Mouse (Mus musculus) stomach, embryonic 16.5 days (tissue): ENCODE results near the gene Shox2. TPM values are rescaled to one million over a fixed set of nuclear protein-coding genes. Genes with fewer than 3 reads are reported as not detected.
A peak's percentile ranks its signal among the peaks of the same experiment; 100 is the strongest.

ENCODE experiments used
- ATAC-seq: fragments of 200-750 bp; cut with Nextera tagmentation; 2 replicates; pipeline ENCODE4 v1.8.0; 2017; ENCODE audit warnings: moderate number of reproducible peaks, moderate TSS enrichment; ENCODE audit not compliant: insufficient read depth, low FRiP score
- H3K27ac ChIP-seq: fragments of 300-500 bp; sonication (generic); 2 replicates; pipeline ENCODE4 v1.5.1; 2014; ENCODE audit warnings: low read length
- H3K27me3 ChIP-seq: fragments of 300-500 bp; sonication (generic); 2 replicates; pipeline ENCODE4 v1.6.1; 2014; ENCODE audit warnings: low read length, control low read depth, mixed read lengths; ENCODE audit not compliant: control insufficient read depth, insufficient read depth
- H3K36me3 ChIP-seq: fragments of 300-500 bp; sonication (generic); 2 replicates; pipeline ENCODE4 v1.6.1; 2014; ENCODE audit warnings: low read length; ENCODE audit not compliant: control insufficient read depth, insufficient read depth
- H3K4me1 ChIP-seq: fragments of 300-500 bp; sonication (generic); 2 replicates; pipeline ENCODE4 v1.6.1; 2014; ENCODE audit warnings: low read length, control low read depth, mixed read lengths; ENCODE audit not compliant: control insufficient read depth, insufficient read depth
- H3K4me2 ChIP-seq: fragments of 300-500 bp; sonication (generic); 2 replicates; pipeline ENCODE4 v1.6.1; 2014; ENCODE audit warnings: low read depth, low read length, mixed read lengths
- H3K4me3 ChIP-seq: fragments of 300-500 bp; sonication (generic); replicated peaks from 2 replicates; pipeline ENCODE4 v1.5.1; 2014; ENCODE audit warnings: mild to moderate bottlenecking, low read length
- H3K9ac ChIP-seq: fragments of 300-500 bp; sonication (generic); 2 replicates; pipeline ENCODE4 v1.6.1; 2014; ENCODE audit warnings: low read length
- H3K9me3 ChIP-seq: fragments of 300-500 bp; sonication (generic); replicated peaks from 2 replicates; pipeline ENCODE4 v1.6.1; 2016; ENCODE audit warnings: low read length, control low read depth; ENCODE audit not compliant: control insufficient read depth
- WGBS: fragments of 180-500 bp; shearing (Covaris S2); extraction: QIAGEN DNeasy Blood & Tissue Kit; methylation state at CpG from one replicate; pipeline ENCODE4 v1.1.7; 2014; 5-methylcytosine and 5-hydroxymethylcytosine counted together
- polyA plus RNA-seq: library from polyadenylated mRNA; unstranded; fragments of >200 nt; fragmentation: Nextera tagmentation; extraction: Ambion mirVana; gene quantifications from 2 replicates; pipeline ENCODE4 v1.2.1, GENCODE M21; 2015

Gene Shox2
- 0.20 and 1.2 TPM in 2 replicates for polyA plus RNA-seq

- Histone ChIP-seq H3K9me3 (no peaks in the 10 kb centered on the region), H3K27me3 (peaks cover 60% of the 10 kb centered on the region), H3K4me2 (peak within 1 kb of the TSS; percentile 78), H3K27ac (no peak within 1 kb of the TSS), H3K4me1 (peaks cover 16% of the 10 kb centered on the region), H3K9ac (peak within 1 kb of the TSS; percentile 52; the same call in 1 of the 2 replicates), H3K36me3 (no peaks in the 10 kb centered on the region), H3K4me3 (peak within 1 kb of the TSS; percentile 55)
- no peak for ATAC-seq
- under 1% methylated on average over 15 of the region's 15 CpGs for WGBS
Measured at GRCm38 (mm10) chr3:66981706-66982105, at the start of gene Shox2. Gene Shox2 (minus strand): TSS chr3:66981771.

DNA sequence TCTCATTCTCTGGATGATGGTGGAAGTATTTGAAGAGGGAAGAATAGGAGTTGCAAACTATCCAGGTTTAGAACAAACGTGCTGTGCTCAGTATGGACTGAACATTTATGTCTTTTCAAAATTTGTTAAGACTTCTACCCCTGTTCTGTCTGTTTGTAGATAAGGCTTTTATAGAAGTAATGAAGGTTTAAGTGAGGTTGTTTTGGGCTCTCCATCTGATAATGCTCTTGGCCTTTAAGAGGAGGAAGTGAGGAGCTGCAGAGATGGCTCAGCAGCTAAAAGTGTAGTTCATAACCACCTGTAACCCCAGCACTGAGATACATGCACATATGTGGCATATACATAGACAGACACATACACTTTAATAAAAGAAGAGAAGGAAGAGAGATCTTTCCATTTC, 15.2 kb upstream of the Shox2 start:
- 90% methylated on average over 1 of the region's 1 CpGs for WGBS
- peaks cover 11% of the 10 kb centered on the region; the same call in 1 of the 2 replicates for H3K36me3 ChIP-seq
- H3K27me3 ChIP-seq = no peaks in the 10 kb centered on the region
- H3K9ac ChIP-seq = no peak overlapping the region
- no peak overlapping the region for H3K27ac ChIP-seq
- no peak for ATAC-seq
- no peak overlapping the region for H3K4me2 ChIP-seq
- no peak overlapping the region for H3K4me3 ChIP-seq
- H3K4me1 ChIP-seq = no peaks in the 10 kb centered on the region
- H3K9me3 ChIP-seq = no peaks in the 10 kb centered on the region

- H3K36me3 ChIP-seq = no peaks in the 10 kb centered on the region
- peak overlapping the region; percentile 53; the same call in 1 of the 2 replicates for H3K27ac ChIP-seq
- peaks cover 6% of the 10 kb centered on the region; the same call in 1 of the 2 replicates for H3K4me1 ChIP-seq
- peak overlapping the region; percentile 67 for H3K4me2 ChIP-seq
- H3K27me3 ChIP-seq = peaks cover 19% of the 10 kb centered on the region
- peak overlapping the region; percentile 94 for H3K9ac ChIP-seq
- H3K9me3 ChIP-seq = no peaks in the 10 kb centered on the region
- no peak for ATAC-seq
- peak overlapping the region; percentile 73 for H3K4me3 ChIP-seq
- 0% methylated on average over 1 of the region's 1 CpGs for WGBS
Measured at GRCm38 (mm10) chr3:66986287-66986560, 4.7 kb upstream of the Shox2 start.

DNA sequence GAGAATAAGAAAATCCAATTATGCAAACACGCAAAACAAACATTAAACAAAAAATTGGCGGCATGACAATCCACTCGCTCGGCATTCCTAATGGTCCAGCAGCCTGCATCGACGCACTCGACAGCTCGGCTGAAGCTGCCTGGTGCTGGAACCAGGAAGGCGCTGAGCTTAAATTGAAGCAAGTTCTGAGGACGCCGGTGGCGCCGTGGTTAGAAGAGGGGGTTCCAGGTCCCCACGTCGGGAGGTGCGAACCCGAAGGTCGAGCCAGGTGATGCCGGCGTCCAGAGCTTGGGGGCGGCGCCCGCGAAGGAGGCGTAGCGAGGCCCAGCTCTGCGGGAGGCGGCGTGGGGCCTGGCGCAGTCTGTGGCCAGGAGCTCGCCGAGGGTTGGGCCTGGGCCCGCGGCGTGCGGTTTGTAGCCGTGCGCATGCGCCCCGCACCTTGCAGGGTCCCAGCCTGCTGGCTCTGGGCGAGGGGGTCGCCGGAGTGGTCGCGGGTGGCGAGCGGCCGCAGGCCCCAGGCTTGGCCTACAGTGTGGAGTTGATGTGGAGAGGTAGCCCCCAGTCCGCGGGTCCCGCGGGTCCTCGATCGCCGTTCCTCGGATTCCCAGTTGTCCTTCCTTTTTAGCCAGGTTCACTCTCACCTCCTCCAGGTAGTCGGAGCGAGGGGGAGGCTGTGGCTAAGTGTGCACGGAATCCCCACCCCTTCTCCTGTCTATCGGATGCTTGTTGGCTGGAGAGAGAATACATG, 4.1 kb upstream of the Shox2 start:
- peaks cover 24% of the 10 kb centered on the region for H3K27me3 ChIP-seq
- ATAC-seq = peak; percentile 89
- under 1% methylated on average over 60 of the region's 60 CpGs for WGBS
- H3K4me1 ChIP-seq = peaks cover 11% of the 10 kb centered on the region
- H3K4me3 ChIP-seq = peak overlapping the region; percentile 73
- H3K9ac ChIP-seq = peak overlapping the region; percentile 94
- H3K27ac ChIP-seq = peak overlapping the region; percentile 53; the same call in 1 of the 2 replicates
- H3K4me2 ChIP-seq = peak overlapping the region; percentile 67
- H3K9me3 ChIP-seq = no peaks in the 10 kb centered on the region
- no peaks in the 10 kb centered on the region for H3K36me3 ChIP-seq

DNA sequence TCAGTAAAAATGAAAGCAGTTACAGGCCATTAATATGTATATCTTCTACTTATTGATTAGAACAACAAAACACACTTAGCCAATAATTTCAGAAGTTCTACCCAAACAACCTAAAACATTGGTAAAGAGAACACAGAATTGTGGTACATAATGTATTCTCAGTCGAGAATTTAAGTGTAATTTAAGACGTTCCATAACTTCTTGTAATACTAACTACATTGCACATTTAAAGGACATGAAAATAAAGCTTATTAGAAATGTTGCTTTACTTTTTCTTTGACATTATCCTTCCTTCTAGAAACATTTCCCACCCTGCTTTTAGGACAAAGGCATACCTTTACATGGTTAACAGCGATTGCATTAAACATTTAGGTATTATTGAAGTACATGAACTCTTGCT, 1.9 kb upstream of the Shox2 start:
- H3K9ac ChIP-seq = no peak overlapping the region
- H3K27me3 ChIP-seq = peaks cover 44% of the 10 kb centered on the region
- WGBS = 17% methylated on average over 3 of the region's 3 CpGs

DNA sequence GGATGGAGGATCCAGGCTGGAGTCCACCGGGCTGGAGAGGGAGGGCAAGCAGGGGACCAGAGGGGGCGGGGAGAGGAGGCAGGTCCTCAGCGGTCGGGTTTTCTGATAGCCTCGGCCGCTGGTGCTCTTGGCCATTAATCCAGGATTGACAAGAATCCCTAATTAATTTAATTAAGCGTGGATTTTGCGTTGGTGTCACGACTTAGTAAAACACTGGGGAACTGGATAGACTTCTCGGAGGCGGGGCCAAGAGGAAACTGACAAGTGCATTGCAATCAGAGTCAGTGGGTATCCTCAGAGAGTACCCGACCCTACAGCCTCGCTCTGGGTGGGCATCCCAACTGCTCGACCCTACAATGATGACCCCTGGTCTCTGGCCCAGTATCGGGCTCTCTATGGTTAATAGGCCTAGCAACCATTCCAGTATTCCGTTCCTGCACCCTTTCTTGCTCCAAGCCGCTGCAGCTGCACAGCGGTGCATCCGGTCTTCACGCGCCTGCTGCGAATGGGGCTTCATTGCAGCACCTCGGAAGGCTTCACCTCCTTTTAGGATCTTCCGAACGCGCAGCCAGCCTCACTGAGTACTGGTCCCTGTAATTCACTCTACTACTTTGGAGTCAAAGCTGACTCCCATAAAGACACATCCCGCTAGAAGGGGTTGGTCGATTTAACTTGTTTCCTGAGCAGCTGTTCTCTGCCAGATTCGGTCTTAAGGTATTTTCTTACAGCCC, 775 bp upstream of the Shox2 start:
- ATAC-seq = no peak
- Histone ChIP-seq H3K36me3 (no peaks in the 10 kb centered on the region), H3K4me3 (peak overlapping the region; percentile 14; the same call in 1 of the 2 replicates), H3K27me3 (peaks cover 55% of the 10 kb centered on the region), H3K9ac (no peak overlapping the region), H3K9me3 (no peaks in the 10 kb centered on the region), H3K27ac (no peak overlapping the region), H3K4me2 (peak overlapping the region; percentile 78; the same call in 1 of the 2 replicates), H3K4me1 (peaks cover 16% of the 10 kb centered on the region)
- under 1% methylated on average over 29 of the region's 29 CpGs for WGBS

More for the DNA sequence above, 1.9 kb upstream of the Shox2 start:
- Histone ChIP-seq H3K4me3 (no peak overlapping the region), H3K9me3 (no peaks in the 10 kb centered on the region), H3K36me3 (no peaks in the 10 kb centered on the region), H3K4me2 (no peak overlapping the region), H3K27ac (no peak overlapping the region), H3K4me1 (peaks cover 15% of the 10 kb centered on the region)
- no peak for ATAC-seq

- Histone ChIP-seq H3K4me3 (peak within 1 kb of the TSS; percentile 55), H3K27me3 (peaks cover 63% of the 10 kb centered on the region), H3K4me1 (peaks cover 11% of the 10 kb centered on the region), H3K36me3 (no peaks in the 10 kb centered on the region), H3K4me2 (peak within 1 kb of the TSS; percentile 78), H3K27ac (no peak within 1 kb of the TSS), H3K9me3 (no peaks in the 10 kb centered on the region), H3K9ac (peak within 1 kb of the TSS; percentile 52; the same call in 1 of the 2 replicates)
- ATAC-seq = peak; percentile 53
- WGBS = 1% methylated on average over 50 of the region's 62 CpGs
Measured at GRCm38 (mm10) chr3:66981101-66981661, 390 bp downstream of the Shox2 start, which contains the start of gene Rsrc1. Gene Rsrc1 (plus strand): TSS chr3:66981390.

DNA sequence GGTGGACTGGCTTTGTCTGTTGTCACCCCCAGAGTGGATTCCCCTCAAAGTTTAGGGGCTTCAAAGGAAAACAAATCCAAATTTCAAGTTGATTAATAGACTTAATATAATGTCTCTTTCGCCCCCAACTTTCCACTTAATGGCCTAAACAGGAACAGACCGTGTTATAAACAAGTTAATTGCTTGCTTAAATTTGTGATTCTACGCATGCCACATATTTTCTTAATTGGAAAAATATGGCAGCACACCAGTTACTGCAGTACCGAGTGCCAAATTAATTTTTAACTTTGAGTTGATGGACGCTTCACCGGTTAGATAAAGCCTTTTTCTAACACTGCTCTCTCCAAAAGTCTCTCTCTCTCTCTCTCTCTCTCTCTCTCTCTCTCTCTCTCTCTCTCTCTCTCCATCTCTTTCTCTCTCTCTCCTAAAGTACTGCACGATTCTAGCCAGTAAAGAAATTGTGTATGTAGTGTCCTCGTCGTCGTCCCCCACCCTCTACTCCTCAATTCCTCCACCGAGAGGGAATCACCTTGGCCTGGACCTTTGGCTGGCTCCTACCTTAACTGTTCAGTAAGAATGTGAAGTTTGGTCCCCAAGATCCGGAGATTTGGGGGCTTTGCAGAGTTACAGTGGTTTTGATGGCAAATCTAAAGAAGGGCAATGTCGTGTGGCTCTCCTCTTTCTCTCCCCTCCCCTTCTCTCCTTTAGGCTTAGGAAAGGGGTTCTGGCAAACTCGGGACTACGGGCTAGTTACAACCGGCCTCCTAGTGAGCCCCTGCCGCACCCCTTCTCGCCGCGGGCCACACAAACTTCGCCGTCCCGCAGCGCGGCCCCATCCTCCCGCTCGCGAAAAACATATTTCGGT, 1.2 kb downstream of the Shox2 start:
- Histone ChIP-seq H3K9me3 (no peaks in the 10 kb centered on the region), H3K9ac (no peak overlapping the region), H3K27ac (no peak overlapping the region), H3K4me1 (peaks cover 11% of the 10 kb centered on the region), H3K4me2 (peak overlapping the region; percentile 78), H3K4me3 (peak overlapping the region; percentile 55), H3K36me3 (no peaks in the 10 kb centered on the region), H3K27me3 (peaks cover 65% of the 10 kb centered on the region)
- WGBS = 2% methylated on average over 29 of the region's 29 CpGs
- ATAC-seq = no peak
